Mouse (Mus musculus): ENCODE measurements around the gene Clk2. TPM values are rescaled to one million over a fixed set of nuclear protein-coding genes. Genes with fewer than 3 reads are reported as not detected.

Gene Clk2
- total and polyA plus RNA-seq, 3 experiments, result 15.4 to 26.5 (median 18.9) TPM

GRCm38 (mm10) chr3:89181749-89182500 lies 17.3 kb downstream of the Clk2 start:
- Histone ChIP-seq H3K36me3 (ENCODE audit: control insufficient read depth, insufficient read depth, low read length) (no peaks in the 10 kb centered on the region; the same call in 1 of the 2 replicates), H3K27me3 (ENCODE audit: control insufficient read depth, insufficient read depth, low read length) (no peaks in the 10 kb centered on the region), H3K27ac (no peak overlapping the region), H3K4me3 (no peak overlapping the region), H3K79me2 (replicated peaks; ENCODE audit: control insufficient read depth, insufficient read depth, low read length) (no peaks in the 10 kb centered on the region), H3K9ac (ENCODE audit: low read depth, low read length) (no peak overlapping the region), H3K4me1 (ENCODE audit: control insufficient read depth, insufficient read depth, low read length) (peaks cover 2% of the 10 kb centered on the region)
- WGBS, result 91% methylated on average over 27 of the region's 27 CpGs
- DNase-seq, result peak in 1 of 2 experiments; percentile 18
- intact Hi-C loops (cut with DNase I), result no loop called here
- no peak for TF ChIP-seq CTCF (IDR thresholded peaks at IDR 0.05)
- TF ChIP-seq EP300 (IDR thresholded peaks at IDR 0.05; ENCODE audit: insufficient read depth, low read depth, low read length), result no peak
- no peak for TF ChIP-seq POLR2A (IDR thresholded peaks at IDR 0.05; ENCODE audit: insufficient read depth, low read depth, low read length)

GRCm38 (mm10) chr3:89182531-89183057 lies 18.0 kb downstream of the Clk2 start:
- H3K36me3 ChIP-seq (ENCODE audit: control insufficient read depth, insufficient read depth, low read length), result no peaks in the 10 kb centered on the region; the same call in 1 of the 2 replicates
- intact Hi-C loops (cut with DNase I), result no loop called here
- no peak overlapping the region for H3K27ac ChIP-seq
- H3K4me1 ChIP-seq (ENCODE audit: control insufficient read depth, insufficient read depth, low read length), result peaks cover 2% of the 10 kb centered on the region
- no peak for DNase-seq
- H3K27me3 ChIP-seq (ENCODE audit: control insufficient read depth, insufficient read depth, low read length), result no peaks in the 10 kb centered on the region
- no peaks in the 10 kb centered on the region for H3K79me2 ChIP-seq (replicated peaks; ENCODE audit: control insufficient read depth, insufficient read depth, low read length)
- H3K4me3 ChIP-seq, result peak overlapping the region; percentile 77
- H3K9ac ChIP-seq (ENCODE audit: low read depth, low read length), result no peak overlapping the region
- TF ChIP-seq POLR2A (IDR thresholded peaks at IDR 0.05; ENCODE audit: insufficient read depth, low read depth, low read length) (no peak), CTCF (IDR thresholded peaks at IDR 0.05) (no peak)
- 45% methylated on average over 7 of the region's 7 CpGs for WGBS

GRCm38 (mm10) chr3:89183058-89183958 lies 18.7 kb downstream of the Clk2 start, which contains the start of gene Fam189b:
Fam189b (plus strand) TSS chr3:89183143.
- peak within 1 kb of the TSS; percentile 67 for H3K27ac ChIP-seq

DNA sequence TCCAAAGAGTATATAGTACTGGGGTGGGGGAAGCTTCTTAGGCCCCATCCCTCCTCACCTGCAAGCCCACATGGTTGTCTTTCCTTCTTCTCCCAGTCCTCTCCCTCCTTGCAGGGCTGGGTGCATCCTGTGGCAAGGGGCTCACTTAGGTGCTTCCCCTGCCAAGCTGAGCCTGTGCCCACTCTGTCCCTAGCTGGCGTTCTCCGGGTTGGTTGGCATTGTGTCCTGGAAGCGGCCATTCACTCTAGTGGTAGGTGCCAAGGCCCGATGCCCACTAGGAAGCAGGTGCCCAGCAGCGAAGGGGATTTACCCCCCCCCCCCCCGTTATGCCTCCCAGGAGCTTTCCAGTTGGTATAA lies 19.3 kb downstream of the Clk2 start:
- intact Hi-C loops (cut with DNase I), result no loop called here
- WGBS, result 76% methylated on average over 6 of the region's 6 CpGs
- no peak for TF ChIP-seq POLR2A (IDR thresholded peaks at IDR 0.05; ENCODE audit: insufficient read depth, low read depth, low read length)
- TF ChIP-seq CTCF (IDR thresholded peaks at IDR 0.05), result no peak
- no peak for TF ChIP-seq EP300 (IDR thresholded peaks at IDR 0.05; ENCODE audit: insufficient read depth, low read depth, low read length)
- Histone ChIP-seq H3K27me3 (ENCODE audit: control insufficient read depth, insufficient read depth, low read length) (no peaks in the 10 kb centered on the region), H3K36me3 (ENCODE audit: control insufficient read depth, insufficient read depth, low read length) (no peaks in the 10 kb centered on the region), H3K4me1 (ENCODE audit: control insufficient read depth, insufficient read depth, low read length) (no peaks in the 10 kb centered on the region), H3K4me3 (no peak overlapping the region), H3K9ac (ENCODE audit: low read depth, low read length) (peak overlapping the region; percentile 61; the same call in 1 of the 2 replicates), H3K27ac (no peak overlapping the region), H3K79me2 (replicated peaks; ENCODE audit: control insufficient read depth, insufficient read depth, low read length) (no peaks in the 10 kb centered on the region)
- DNase-seq, result no peak

More at GRCm38 (mm10) chr3:89183058-89183958, 18.7 kb downstream of the Clk2 start, which contains the start of gene Fam189b:
- H3K9ac ChIP-seq (ENCODE audit: low read depth, low read length), result peak within 1 kb of the TSS; percentile 61
- no peaks in the 10 kb centered on the region; the same call in 1 of the 2 replicates for H3K36me3 ChIP-seq (ENCODE audit: control insufficient read depth, insufficient read depth, low read length)
- intact Hi-C loops (cut with DNase I), result no loop called here
- H3K4me1 ChIP-seq (ENCODE audit: control insufficient read depth, insufficient read depth, low read length), result peaks cover under 1% of the 10 kb centered on the region
- DNase-seq, result peak; percentile 85 to 87
- H3K4me3 ChIP-seq, result peak within 1 kb of the TSS; percentile 77
- TF ChIP-seq EP300 (IDR thresholded peaks at IDR 0.05; ENCODE audit: insufficient read depth, low read depth, low read length) (no peak), CTCF (IDR thresholded peaks at IDR 0.05) (no peak), POLR2A (IDR thresholded peaks at IDR 0.05; ENCODE audit: insufficient read depth, low read depth, low read length) (peak; percentile 85)
- 10% methylated on average over 39 of the region's 39 CpGs for whole genome bisulfite sequencing
- no peaks in the 10 kb centered on the region for H3K27me3 ChIP-seq (ENCODE audit: control insufficient read depth, insufficient read depth, low read length)
- H3K79me2 ChIP-seq (replicated peaks; ENCODE audit: control insufficient read depth, insufficient read depth, low read length), result no peaks in the 10 kb centered on the region

- Histone ChIP-seq H3K4me1 (ENCODE audit: control insufficient read depth, insufficient read depth, low read length) (no peaks in the 10 kb centered on the region), H3K4me3 (no peak overlapping the region), H3K27ac (no peak overlapping the region), H3K36me3 (ENCODE audit: control insufficient read depth, insufficient read depth, low read length) (no peaks in the 10 kb centered on the region), H3K9ac (ENCODE audit: low read depth, low read length) (no peak overlapping the region), H3K27me3 (ENCODE audit: control insufficient read depth, insufficient read depth, low read length) (no peaks in the 10 kb centered on the region), H3K79me2 (replicated peaks; ENCODE audit: control insufficient read depth, insufficient read depth, low read length) (no peaks in the 10 kb centered on the region)
- TF ChIP-seq POLR2A (IDR thresholded peaks at IDR 0.05; ENCODE audit: insufficient read depth, low read depth, low read length) (no peak), CTCF (IDR thresholded peaks at IDR 0.05) (no peak), EP300 (IDR thresholded peaks at IDR 0.05; ENCODE audit: insufficient read depth, low read depth, low read length) (no peak)
- 63% methylated on average over 23 of the region's 23 CpGs for WGBS
- peak in 1 of 2 experiments; percentile 20 for DNase-seq
- intact Hi-C loops (cut with DNase I), result no loop called here
These were observed 22.6 kb downstream of the Clk2 start for GRCm38 (mm10) chr3:89187197-89187596.
